Mouse (Mus musculus): ENCODE results near the gene Gkap1. TPM values are rescaled to one million over a fixed set of nuclear protein-coding genes. Genes with fewer than 3 reads are reported as not detected.

Gene Gkap1
- polyA plus RNA-seq, 1 experiment from 2014 or later: 14.3 TPM

GRCm38 (mm10) chr13:58301961-58302360 lies 26.5 kb upstream of the Gkap1 start:
- WGBS: 83% methylated on average over 6 of the region's 6 CpGs
- ATAC-seq (replicated peaks; ENCODE audit: low FRiP score) (no peak), DNase-seq (ENCODE audit: low spot score) (no peak)
- Histone ChIP-seq H3K9me3 (ENCODE audit: control insufficient read depth, low read length) (no peaks in the 10 kb centered on the region), H3K4me2 (no peak overlapping the region), H3K4me1 (replicated peaks; ENCODE audit: control insufficient read depth, insufficient read depth, low read length) (no peaks in the 10 kb centered on the region; the same call in 1 of the 2 replicates), H3K36me3 (ENCODE audit: control insufficient read depth, insufficient read depth, low read length) (no peaks in the 10 kb centered on the region), H3K27me3 (replicated peaks; ENCODE audit: control insufficient read depth, insufficient read depth, low read length) (no peaks in the 10 kb centered on the region), H3K27ac (ENCODE audit: low read depth, low read length) (no peak overlapping the region), H3K4me3 (ENCODE audit: low read depth, low read length) (no peak overlapping the region), H3K9ac (ENCODE audit: low read depth, low read length) (no peak overlapping the region)

DNA sequence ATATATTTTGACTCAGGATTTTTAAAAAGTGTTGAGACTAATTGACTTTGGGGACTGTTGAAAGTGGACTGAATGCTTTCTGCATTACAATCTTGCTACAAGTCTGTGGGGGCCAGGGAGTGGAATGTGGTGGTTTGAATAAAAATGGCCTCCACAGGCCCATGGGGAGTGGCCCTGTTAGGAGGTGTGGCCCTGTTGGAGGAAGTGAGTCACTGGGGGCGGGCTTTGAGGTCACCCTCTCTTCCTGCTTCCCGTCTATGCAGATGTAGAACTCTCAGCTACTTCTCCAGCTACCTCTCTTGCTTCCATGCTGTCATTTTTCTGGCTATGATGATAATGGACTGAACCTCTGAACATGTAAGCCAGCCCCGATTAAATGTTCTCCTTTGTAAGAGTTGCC lies 23.3 kb upstream of the Gkap1 start:
- Histone ChIP-seq H3K27ac (ENCODE audit: low read depth, low read length) (no peak overlapping the region), H3K4me1 (replicated peaks; ENCODE audit: control insufficient read depth, insufficient read depth, low read length) (no peaks in the 10 kb centered on the region; the same call in 1 of the 2 replicates), H3K4me3 (ENCODE audit: low read depth, low read length) (no peak overlapping the region), H3K4me2 (no peak overlapping the region), H3K9ac (ENCODE audit: low read depth, low read length) (no peak overlapping the region), H3K9me3 (ENCODE audit: control insufficient read depth, low read length) (no peaks in the 10 kb centered on the region), H3K36me3 (ENCODE audit: control insufficient read depth, insufficient read depth, low read length) (no peaks in the 10 kb centered on the region), H3K27me3 (replicated peaks; ENCODE audit: control insufficient read depth, insufficient read depth, low read length) (no peaks in the 10 kb centered on the region)
- ATAC-seq (replicated peaks; ENCODE audit: low FRiP score) (no peak), DNase-seq (ENCODE audit: low spot score) (no peak)
- WGBS: 71% methylated on average over 3 of the region's 3 CpGs

GRCm38 (mm10) chr13:58295582-58295981 lies 20.1 kb upstream of the Gkap1 start:
- H3K36me3 ChIP-seq (ENCODE audit: control insufficient read depth, insufficient read depth, low read length): no peaks in the 10 kb centered on the region
- no peak overlapping the region for H3K4me3 ChIP-seq (ENCODE audit: low read depth, low read length)
- H3K27me3 ChIP-seq (replicated peaks; ENCODE audit: control insufficient read depth, insufficient read depth, low read length): no peaks in the 10 kb centered on the region
- no peak overlapping the region for H3K27ac ChIP-seq (ENCODE audit: low read depth, low read length)
- H3K9me3 ChIP-seq (ENCODE audit: control insufficient read depth, low read length): no peaks in the 10 kb centered on the region
- no peak for DNase-seq (ENCODE audit: low spot score)
- WGBS: 64% methylated on average over 3 of the region's 3 CpGs
- H3K4me2 ChIP-seq: no peak overlapping the region
- ATAC-seq (replicated peaks; ENCODE audit: low FRiP score): no peak
- H3K4me1 ChIP-seq (replicated peaks; ENCODE audit: control insufficient read depth, insufficient read depth, low read length): no peaks in the 10 kb centered on the region; the same call in 1 of the 2 replicates
- no peak overlapping the region for H3K9ac ChIP-seq (ENCODE audit: low read depth, low read length)

GRCm38 (mm10) chr13:58292811-58293210 lies 17.3 kb upstream of the Gkap1 start:
- H3K27ac ChIP-seq (ENCODE audit: low read depth, low read length): no peak overlapping the region
- H3K9me3 ChIP-seq (ENCODE audit: control insufficient read depth, low read length): no peaks in the 10 kb centered on the region
- H3K4me3 ChIP-seq (ENCODE audit: low read depth, low read length): no peak overlapping the region
- DNase-seq (ENCODE audit: low spot score) (no peak), ATAC-seq (replicated peaks; ENCODE audit: low FRiP score) (no peak)
- no peaks in the 10 kb centered on the region; the same call in 1 of the 2 replicates for H3K4me1 ChIP-seq (replicated peaks; ENCODE audit: control insufficient read depth, insufficient read depth, low read length)
- no peaks in the 10 kb centered on the region for H3K36me3 ChIP-seq (ENCODE audit: control insufficient read depth, insufficient read depth, low read length)
- 35% methylated on average over 5 of the region's 5 CpGs for WGBS
- no peak overlapping the region for H3K9ac ChIP-seq (ENCODE audit: low read depth, low read length)
- no peak overlapping the region for H3K4me2 ChIP-seq
- no peaks in the 10 kb centered on the region for H3K27me3 ChIP-seq (replicated peaks; ENCODE audit: control insufficient read depth, insufficient read depth, low read length)

DNA sequence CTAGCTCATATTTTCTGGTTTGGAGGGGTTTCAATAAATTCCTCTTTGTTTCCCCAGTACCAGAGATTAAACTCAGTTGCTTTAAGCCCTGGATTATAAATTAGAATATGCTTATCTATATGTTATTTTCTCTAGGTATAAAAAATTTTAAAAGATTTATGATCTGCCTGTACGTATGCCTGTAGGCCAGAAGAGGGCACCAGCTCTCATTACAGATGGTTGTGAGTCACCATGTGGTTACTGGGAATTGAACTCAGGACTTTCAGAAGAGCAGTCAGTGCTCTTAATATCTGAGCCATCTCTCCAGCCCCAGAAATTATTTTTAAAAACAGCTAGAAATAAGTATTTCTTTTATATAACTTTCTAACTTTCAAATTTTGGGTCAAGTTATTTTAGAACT lies 13.8 kb upstream of the Gkap1 start:
- WGBS: 56% methylated on average over 1 of the region's 1 CpGs
- no peak for DNase-seq (ENCODE audit: low spot score)

DNA sequence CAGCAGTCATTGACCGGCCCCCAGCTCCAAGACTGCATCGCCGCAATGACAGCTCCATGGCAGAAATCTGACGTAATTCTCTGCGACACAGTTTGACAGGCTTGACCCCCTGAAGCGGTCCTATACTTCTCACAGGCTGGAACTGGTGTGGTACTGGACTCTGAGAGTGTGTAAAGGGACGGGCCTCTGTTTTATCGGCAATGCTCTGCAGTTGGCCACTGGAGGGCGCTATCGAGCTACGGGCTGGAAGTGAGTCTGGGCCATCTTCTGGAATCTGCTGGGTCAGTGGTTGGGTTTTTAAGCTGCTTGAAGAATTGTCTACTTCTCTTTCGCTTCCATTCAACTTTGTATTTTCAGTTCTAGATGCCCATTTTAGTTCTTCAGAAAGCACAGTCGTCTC lies 12.3 kb upstream of the Gkap1 start:
- Histone ChIP-seq H3K36me3 (ENCODE audit: control insufficient read depth, insufficient read depth, low read length) (no peaks in the 10 kb centered on the region), H3K4me3 (ENCODE audit: low read depth, low read length) (no peak overlapping the region), H3K4me1 (replicated peaks; ENCODE audit: control insufficient read depth, insufficient read depth, low read length) (no peaks in the 10 kb centered on the region), H3K27me3 (replicated peaks; ENCODE audit: control insufficient read depth, insufficient read depth, low read length) (no peaks in the 10 kb centered on the region), H3K9me3 (ENCODE audit: control insufficient read depth, low read length) (no peaks in the 10 kb centered on the region), H3K9ac (ENCODE audit: low read depth, low read length) (no peak overlapping the region), H3K4me2 (no peak overlapping the region), H3K27ac (ENCODE audit: low read depth, low read length) (no peak overlapping the region)
- ATAC-seq (replicated peaks; ENCODE audit: low FRiP score) (no peak), DNase-seq (ENCODE audit: low spot score) (peak; percentile 70)
- WGBS: 15% methylated on average over 13 of the region's 13 CpGs

More for the DNA sequence above, 13.8 kb upstream of the Gkap1 start:
- H3K4me2 ChIP-seq: no peak overlapping the region
- H3K4me3 ChIP-seq (ENCODE audit: low read depth, low read length): no peak overlapping the region
- H3K9ac ChIP-seq (ENCODE audit: low read depth, low read length): no peak overlapping the region
- no peak for ATAC-seq (replicated peaks; ENCODE audit: low FRiP score)
- H3K36me3 ChIP-seq (ENCODE audit: control insufficient read depth, insufficient read depth, low read length): no peaks in the 10 kb centered on the region
- no peaks in the 10 kb centered on the region for H3K4me1 ChIP-seq (replicated peaks; ENCODE audit: control insufficient read depth, insufficient read depth, low read length)
- no peaks in the 10 kb centered on the region for H3K27me3 ChIP-seq (replicated peaks; ENCODE audit: control insufficient read depth, insufficient read depth, low read length)
- H3K27ac ChIP-seq (ENCODE audit: low read depth, low read length): no peak overlapping the region
- no peaks in the 10 kb centered on the region for H3K9me3 ChIP-seq (ENCODE audit: control insufficient read depth, low read length)

DNA sequence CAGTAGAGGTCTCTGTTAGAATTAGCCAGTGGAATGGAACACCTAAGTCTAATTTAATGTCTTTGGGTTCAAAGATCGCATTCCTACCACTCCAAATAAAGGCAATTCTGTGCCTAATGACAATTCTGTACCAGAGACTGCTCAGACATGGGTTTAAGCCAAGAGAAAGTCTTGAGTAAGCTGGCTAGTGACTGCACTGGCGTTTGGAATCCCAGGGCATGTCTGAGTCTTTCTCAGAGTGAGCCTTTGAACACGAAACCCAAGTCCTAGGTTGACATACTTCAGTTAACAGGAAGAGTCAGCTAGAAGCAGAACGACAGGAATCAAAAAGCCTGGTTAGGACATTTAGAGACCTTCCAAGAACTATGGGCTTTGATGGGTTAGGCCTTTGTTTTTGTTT lies 8.0 kb upstream of the Gkap1 start:
- no peak overlapping the region for H3K9ac ChIP-seq (ENCODE audit: low read depth, low read length)
- no peak overlapping the region for H3K4me3 ChIP-seq (ENCODE audit: low read depth, low read length)
- H3K36me3 ChIP-seq (ENCODE audit: control insufficient read depth, insufficient read depth, low read length): no peaks in the 10 kb centered on the region
- no peaks in the 10 kb centered on the region for H3K9me3 ChIP-seq (ENCODE audit: control insufficient read depth, low read length)
- no peaks in the 10 kb centered on the region for H3K4me1 ChIP-seq (replicated peaks; ENCODE audit: control insufficient read depth, insufficient read depth, low read length)
- no peak overlapping the region for H3K27ac ChIP-seq (ENCODE audit: low read depth, low read length)
- H3K4me2 ChIP-seq: no peak overlapping the region
- H3K27me3 ChIP-seq (replicated peaks; ENCODE audit: control insufficient read depth, insufficient read depth, low read length): no peaks in the 10 kb centered on the region
- WGBS: 64% methylated on average over 4 of the region's 4 CpGs
- ATAC-seq (replicated peaks; ENCODE audit: low FRiP score): no peak
- DNase-seq (ENCODE audit: low spot score): no peak

DNA sequence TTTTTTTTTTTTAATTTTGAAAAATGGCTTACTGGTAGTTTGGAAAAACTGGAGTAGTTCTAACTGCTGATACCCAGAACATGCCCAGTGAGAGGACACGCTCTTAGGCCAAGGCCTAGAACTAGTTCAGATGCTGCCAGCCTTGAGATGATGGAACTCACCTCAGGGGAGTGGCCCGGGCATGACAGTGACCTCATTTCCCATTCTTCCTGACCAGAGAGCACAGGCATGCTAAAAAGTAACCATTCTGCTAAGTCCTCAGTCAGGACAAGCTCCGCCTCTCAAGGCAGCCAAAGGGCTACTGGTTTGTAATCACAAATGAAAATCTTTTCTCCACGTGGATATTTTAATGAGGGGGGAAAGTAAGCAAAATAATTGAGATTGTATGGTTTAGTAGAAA lies 6.4 kb upstream of the Gkap1 start:
- no peak overlapping the region for H3K4me2 ChIP-seq
- WGBS: 57% methylated on average over 4 of the region's 4 CpGs
- H3K27ac ChIP-seq (ENCODE audit: low read depth, low read length): no peak overlapping the region
- no peaks in the 10 kb centered on the region for H3K27me3 ChIP-seq (replicated peaks; ENCODE audit: control insufficient read depth, insufficient read depth, low read length)
- DNase-seq (ENCODE audit: low spot score): no peak
- H3K4me1 ChIP-seq (replicated peaks; ENCODE audit: control insufficient read depth, insufficient read depth, low read length): no peaks in the 10 kb centered on the region
- no peak for ATAC-seq (replicated peaks; ENCODE audit: low FRiP score)
- H3K9ac ChIP-seq (ENCODE audit: low read depth, low read length): no peak overlapping the region
- no peaks in the 10 kb centered on the region for H3K9me3 ChIP-seq (ENCODE audit: control insufficient read depth, low read length)
- no peaks in the 10 kb centered on the region for H3K36me3 ChIP-seq (ENCODE audit: control insufficient read depth, insufficient read depth, low read length)
- no peak overlapping the region for H3K4me3 ChIP-seq (ENCODE audit: low read depth, low read length)

DNA sequence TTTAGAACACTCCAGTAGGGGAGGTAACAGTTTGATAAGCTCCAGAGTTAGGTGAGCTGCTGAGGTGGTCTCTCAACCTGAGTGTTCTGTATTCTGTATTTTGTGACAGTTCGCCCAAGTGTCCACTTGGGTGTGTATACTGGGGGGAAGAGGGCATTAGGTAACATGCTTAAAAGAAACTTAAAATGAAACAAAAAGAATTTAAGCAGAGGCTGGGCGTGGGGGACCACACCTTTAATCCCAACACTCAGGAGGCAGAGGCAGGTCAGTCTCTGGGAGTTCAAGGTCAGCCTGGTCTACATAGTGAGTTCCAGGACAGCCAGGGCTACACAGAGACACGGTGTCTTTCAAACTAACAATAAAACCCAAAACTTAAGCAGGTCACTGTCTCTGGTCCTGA lies 5.0 kb upstream of the Gkap1 start:
- Histone ChIP-seq H3K4me3 (ENCODE audit: low read depth, low read length) (no peak overlapping the region), H3K9ac (ENCODE audit: low read depth, low read length) (no peak overlapping the region), H3K9me3 (ENCODE audit: control insufficient read depth, low read length) (no peaks in the 10 kb centered on the region), H3K4me2 (no peak overlapping the region), H3K27me3 (replicated peaks; ENCODE audit: control insufficient read depth, insufficient read depth, low read length) (peaks cover 3% of the 10 kb centered on the region), H3K4me1 (replicated peaks; ENCODE audit: control insufficient read depth, insufficient read depth, low read length) (no peaks in the 10 kb centered on the region), H3K36me3 (ENCODE audit: control insufficient read depth, insufficient read depth, low read length) (no peaks in the 10 kb centered on the region), H3K27ac (ENCODE audit: low read depth, low read length) (no peak overlapping the region)
- ATAC-seq (replicated peaks; ENCODE audit: low FRiP score): no peak
- WGBS: 75% methylated on average over 3 of the region's 3 CpGs
- no peak for DNase-seq (ENCODE audit: low spot score)
